Mouse (Mus musculus): Measurements from ENCODE around the gene Nedd9.

The Nedd9 gene

DNA sequence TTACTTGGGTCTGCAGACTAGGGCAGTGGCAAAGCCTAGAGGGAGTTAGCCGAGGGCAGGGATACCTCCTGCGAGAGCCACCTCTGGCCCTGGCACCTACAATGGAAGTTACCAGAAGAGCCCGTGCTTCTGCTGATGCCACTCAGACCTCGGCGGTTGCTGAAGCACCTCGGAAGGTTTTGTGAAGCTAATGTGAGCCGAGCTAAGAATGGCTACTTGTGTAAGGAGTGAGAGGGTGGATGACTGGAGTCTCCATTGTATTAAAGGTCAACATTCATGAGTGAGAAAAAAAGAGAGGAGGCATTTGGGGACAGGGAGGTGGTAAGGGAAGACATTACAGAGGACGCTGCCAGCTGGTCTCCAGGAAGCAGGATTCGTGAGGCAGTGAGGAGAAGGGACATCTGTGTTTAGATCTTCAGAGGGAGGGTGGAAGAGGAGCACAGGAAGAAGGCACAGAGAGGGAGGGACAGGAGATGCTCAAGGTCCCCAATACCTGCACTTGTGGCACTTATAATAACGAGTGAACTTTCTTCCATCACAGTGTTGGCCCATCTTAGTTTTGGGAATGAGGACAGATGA, 78.7 kb downstream of the Nedd9 start:
- DNase-seq, result no peak

DNA sequence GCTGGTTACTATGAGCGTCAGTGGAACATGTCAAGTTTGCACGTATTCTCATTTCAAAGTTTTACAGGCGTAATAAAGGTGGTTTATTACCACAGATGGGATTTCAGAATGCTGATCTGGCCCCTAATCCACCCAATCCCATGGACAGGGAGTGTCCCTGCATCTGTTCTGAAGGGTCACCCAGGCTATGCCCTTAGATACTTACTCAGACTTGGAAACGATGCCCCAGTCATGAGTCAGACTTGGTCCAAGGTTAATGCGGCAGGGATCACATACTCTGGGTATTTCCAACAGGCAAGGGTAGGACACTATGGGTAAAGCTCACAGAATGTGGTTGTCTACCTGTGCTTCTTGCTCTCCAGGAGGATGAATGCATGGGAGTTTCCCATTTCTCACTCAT, 82.2 kb downstream of the Nedd9 start:
- DNase-seq, result no peak

DNA sequence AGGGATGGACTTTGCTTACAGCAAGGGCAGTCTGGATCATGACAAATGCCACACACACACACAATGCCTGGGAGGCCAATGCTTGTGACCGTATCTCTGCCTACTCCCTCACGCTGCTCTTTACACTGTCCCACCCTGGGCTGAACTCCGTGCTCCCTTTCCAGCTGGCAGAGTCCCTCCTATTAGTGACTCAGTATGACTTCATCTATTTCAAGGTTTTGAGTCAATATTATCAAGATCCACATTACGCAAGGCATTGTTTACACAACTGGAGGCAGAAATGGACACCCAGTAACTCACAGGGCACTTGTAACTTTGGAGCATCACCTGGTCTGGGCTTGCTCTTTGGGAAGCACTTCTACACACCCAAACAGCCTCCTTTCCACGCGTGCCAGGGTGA, 83.3 kb downstream of the Nedd9 start:
- no peak for DNase-seq

GRCm38 (mm10) chr13:41402441-41403003, 84.6 kb downstream of the Nedd9 start:
- DNase-seq, result no peak

- no peak for DNase-seq
Measured at GRCm38 (mm10) chr13:41401775-41402174, 85.4 kb downstream of the Nedd9 start.

GRCm38 (mm10) chr13:41400289-41400688, 86.9 kb downstream of the Nedd9 start:
- DNase-seq, result no peak

- DNase-seq, result no peak
Measured at GRCm38 (mm10) chr13:41392191-41392590, 95.0 kb downstream of the Nedd9 start.

DNA sequence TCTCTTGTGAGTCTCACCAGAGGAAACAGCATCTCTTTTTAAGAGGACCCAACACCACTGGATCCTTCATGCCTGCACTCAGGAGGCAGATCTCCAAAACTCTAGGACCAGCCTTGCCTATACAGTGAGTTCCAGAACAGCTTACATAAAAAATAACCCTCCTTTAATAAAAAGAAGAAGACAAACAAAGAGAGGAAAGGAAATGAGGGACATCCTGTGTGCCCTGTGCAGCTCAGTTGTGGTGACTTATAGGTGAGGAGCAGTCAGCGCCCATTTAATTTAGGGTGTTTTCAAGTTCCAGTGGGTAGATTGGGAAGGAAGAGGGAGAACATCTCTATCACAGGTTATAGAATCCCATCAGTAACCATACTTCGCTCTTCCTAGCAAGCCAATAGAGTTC, 96.5 kb downstream of the Nedd9 start:
- no peak for DNase-seq

DNA sequence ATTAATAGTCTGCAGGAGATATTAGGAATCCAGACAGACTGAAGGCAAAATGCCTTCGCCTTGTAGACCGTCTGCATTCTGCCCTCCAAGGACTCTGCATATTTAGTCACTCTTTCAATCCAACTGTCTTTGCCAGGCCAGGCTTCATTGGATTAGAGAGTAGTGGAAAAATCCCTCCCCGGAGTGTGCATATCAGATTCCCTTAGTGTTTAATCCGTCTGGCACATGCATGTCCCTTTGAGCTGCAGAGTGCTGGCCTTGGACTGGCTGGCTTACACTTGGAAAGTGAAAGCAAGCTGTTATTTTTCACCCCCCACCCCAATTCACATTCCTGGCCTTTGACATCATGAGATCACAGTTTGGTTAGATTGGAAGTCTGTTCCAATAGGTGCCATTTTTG, 100.6 kb downstream of the Nedd9 start:
- DNase-seq, result no peak

GRCm38 (mm10) chr13:41384896-41385295, 102.3 kb downstream of the Nedd9 start:
- no peak for DNase-seq

DNA sequence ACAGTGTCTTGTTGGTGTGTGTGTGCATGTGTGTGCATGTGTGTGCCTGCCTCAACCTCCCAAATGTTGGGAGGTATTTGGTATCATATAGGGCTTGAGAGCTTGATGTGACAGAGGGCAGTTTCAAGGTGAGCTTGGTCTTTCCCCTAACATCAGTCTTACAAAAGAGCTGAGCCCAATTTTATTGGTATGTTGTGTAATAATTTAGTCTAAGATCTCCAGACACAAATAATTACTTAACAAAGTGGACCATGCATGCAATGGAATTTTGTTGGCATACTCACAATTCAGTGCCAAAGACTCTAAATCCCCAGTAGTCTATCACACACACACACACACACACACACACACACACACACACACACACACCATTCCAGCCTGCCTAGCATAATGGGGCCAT, 104.5 kb downstream of the Nedd9 start:
- DNase-seq, result no peak

- no peak for DNase-seq
Measured at GRCm38 (mm10) chr13:41381806-41382546, 105.2 kb downstream of the Nedd9 start.

- DNase-seq, result no peak
Measured at GRCm38 (mm10) chr13:41381041-41381805, 105.9 kb downstream of the Nedd9 start.

- DNase-seq, result no peak
Measured at GRCm38 (mm10) chr13:41379951-41380465, 107.2 kb downstream of the Nedd9 start.

DNA sequence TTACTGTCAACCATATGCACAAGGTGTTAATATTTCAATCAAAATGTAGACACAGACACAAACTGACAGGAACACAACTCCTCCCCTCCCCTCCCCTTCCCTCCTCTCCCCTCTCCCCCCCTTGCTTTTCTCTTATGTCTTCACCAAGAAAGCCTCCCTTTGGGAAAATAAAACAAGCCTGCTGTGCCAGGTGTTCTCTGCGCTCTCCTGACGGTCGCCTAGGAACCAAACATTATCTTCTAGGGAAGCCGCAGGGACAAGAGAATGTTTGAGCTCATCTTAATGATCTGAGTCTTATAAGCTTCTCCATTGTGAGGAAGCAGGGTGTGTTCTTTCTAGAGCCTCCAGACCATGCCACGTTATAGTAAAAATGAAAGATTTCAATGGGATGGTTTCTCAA, 108.7 kb downstream of the Nedd9 start:
- DNase-seq, result no peak

DNA sequence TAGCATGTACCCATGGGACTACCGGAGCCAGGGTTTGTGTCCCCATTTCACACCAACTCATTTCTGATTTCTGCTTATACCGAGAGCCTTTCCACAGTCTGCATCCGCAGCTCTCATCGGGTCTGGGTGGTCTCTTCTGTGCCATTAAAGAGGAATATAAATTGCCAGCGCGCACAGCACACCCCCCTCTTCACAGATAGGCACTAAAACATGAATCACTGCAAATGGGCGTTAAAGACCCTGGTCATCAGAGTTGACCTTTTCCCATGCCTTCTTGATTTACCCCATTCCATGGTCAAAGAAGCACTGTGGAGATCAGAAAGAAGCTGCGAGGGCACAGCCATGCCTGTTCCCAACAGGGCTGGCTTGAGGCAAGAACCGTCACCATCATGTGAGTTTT, 109.3 kb downstream of the Nedd9 start:
- no peak for DNase-seq

GRCm38 (mm10) chr13:41377011-41377431, 110.1 kb downstream of the Nedd9 start:
- no peak for DNase-seq

- DNase-seq, result no peak
Measured at GRCm38 (mm10) chr13:41376111-41376510, 111.1 kb downstream of the Nedd9 start.

GRCm38 (mm10) chr13:41375696-41376095, 111.5 kb downstream of the Nedd9 start:
- no peak for DNase-seq

DNA sequence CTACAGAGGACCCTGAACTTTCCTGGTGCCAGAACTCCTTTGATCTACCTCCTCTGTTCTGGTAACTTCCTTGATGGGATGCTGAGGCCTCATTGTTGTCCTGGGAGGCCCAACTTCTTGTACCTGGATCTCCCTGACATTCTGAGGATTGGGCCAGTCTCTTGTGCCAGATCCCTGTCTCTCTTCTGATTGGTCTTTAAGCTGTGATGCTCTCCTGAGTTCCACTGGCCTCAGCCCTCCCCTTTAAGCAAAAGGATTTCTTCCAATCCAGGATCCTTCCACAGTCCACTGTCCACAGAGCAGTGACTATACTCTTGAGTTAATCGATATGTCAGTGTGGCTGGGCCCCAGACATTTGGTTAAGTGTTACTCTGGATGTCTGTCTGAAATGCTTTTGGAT, 112.3 kb downstream of the Nedd9 start:
- no peak for DNase-seq

GRCm38 (mm10) chr13:41372555-41373460, 114.4 kb downstream of the Nedd9 start:
- DNase-seq, result no peak

DNA sequence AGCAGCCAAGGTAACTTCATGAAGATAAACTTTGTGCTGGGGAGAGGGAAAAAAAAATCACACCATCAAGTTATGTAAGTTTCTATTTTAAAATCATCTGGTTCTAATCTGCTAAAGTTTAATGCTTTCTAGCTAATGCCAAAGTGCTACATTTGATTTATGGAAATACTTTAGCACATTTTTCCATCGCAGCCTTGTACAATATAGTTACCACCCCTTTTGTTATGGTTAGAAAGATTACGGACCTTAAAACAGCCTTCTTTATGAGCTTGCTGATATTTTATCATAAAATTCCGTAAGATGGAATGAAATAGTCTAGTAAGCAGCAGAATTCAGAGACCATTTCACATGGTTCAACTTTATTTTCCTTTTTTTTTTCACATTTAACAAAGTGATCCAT, 115.6 kb downstream of the Nedd9 start:
- no peak for DNase-seq
